Mouse (Mus musculus) neural tube, embryonic 13.5 days (tissue): Measurements from ENCODE around the gene Adtrp. TPM values are rescaled to one million over a fixed set of nuclear protein-coding genes. Genes with fewer than 3 reads are reported as not detected.

Experiments
- ATAC-seq: fragments of 200-750 bp; cut with Nextera tagmentation; 2 replicates; pipeline ENCODE4 v1.8.0; 2017; ENCODE audit warnings: low read depth, mild to moderate bottlenecking, moderate TSS enrichment, moderate library complexity
- H3K27ac ChIP-seq: fragments of 300-500 bp; sonication (generic); replicated peaks from 2 replicates; pipeline ENCODE4 v1.5.1; 2015; ENCODE audit warnings: moderate library complexity, mild to moderate bottlenecking, inconsistent platforms
- H3K27me3 ChIP-seq: fragments of 300-500 bp; sonication (generic); 2 replicates; pipeline ENCODE4 v1.6.1; 2015; ENCODE audit warnings: mild to moderate bottlenecking, inconsistent platforms
- H3K36me3 ChIP-seq: fragments of 300-500 bp; sonication (generic); 2 replicates; pipeline ENCODE4 v1.6.1; 2015; ENCODE audit warnings: mild to moderate bottlenecking, inconsistent platforms
- H3K4me1 ChIP-seq: fragments of 300-500 bp; sonication (generic); replicated peaks from 2 replicates; pipeline ENCODE4 v1.6.1; 2015; ENCODE audit warnings: inconsistent platforms
- H3K4me2 ChIP-seq: fragments of 300-500 bp; sonication (generic); 2 replicates; pipeline ENCODE4 v1.6.1; 2015; ENCODE audit warnings: inconsistent platforms, mild to moderate bottlenecking, moderate library complexity
- H3K4me3 ChIP-seq: fragments of 300-500 bp; sonication (generic); 2 replicates; pipeline ENCODE4 v1.5.1; 2015; ENCODE audit warnings: mild to moderate bottlenecking, inconsistent platforms
- H3K9ac ChIP-seq: fragments of 300-500 bp; sonication (generic); 2 replicates; pipeline ENCODE4 v1.6.1; 2015; ENCODE audit warnings: moderate library complexity, mild to moderate bottlenecking, inconsistent platforms
- H3K9me3 ChIP-seq: fragments of 300-500 bp; sonication (generic); 2 replicates; pipeline ENCODE4 v1.6.1; 2016; ENCODE audit warnings: inconsistent platforms
- WGBS: fragments of 180-500 bp; shearing (Covaris S2); methylation state at CpG from one replicate; pipeline ENCODE4 v1.1.7; 2015; 5-methylcytosine and 5-hydroxymethylcytosine counted together
- polyA plus RNA-seq: library from polyadenylated mRNA; unstranded; fragments of >200 nt; fragmentation: Nextera tagmentation; extraction: Ambion mirVana; gene quantifications from 2 replicates; pipeline ENCODE4 v1.2.1, GENCODE M21; 2015

The Adtrp gene
- polyA plus RNA-seq, 1 experiment from 2014 or later = 1.5 TPM

DNA sequence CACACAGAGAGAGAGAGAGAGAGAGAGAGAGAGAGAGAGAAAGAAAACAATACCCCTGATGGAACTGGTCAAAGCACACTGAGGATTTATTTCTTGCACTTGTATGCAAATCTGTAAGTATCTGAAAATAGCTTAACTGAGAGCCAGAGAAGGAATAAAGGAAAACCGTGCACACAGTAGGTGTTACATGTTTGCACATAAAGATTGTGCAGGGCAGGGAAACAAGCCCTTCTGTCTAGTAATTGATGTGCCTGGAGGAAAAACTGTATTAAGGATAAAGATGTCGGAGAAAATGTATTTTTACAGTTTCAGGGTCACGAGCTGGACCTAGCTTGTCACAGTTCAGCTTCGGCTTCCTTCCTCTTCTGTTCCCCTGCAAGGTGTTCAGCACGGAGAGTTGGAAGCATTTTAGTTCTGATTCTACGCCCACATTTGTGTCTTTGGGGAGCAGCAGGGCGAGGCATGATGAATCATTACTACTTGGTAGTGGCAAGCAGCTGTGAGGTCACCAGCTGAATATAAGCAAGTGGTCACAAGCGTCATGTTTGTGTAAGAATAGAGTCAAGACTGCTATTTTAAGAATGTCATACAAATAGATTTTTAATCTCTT is 43.7 kb downstream of the Adtrp start:
- no peak overlapping the region for H3K27ac ChIP-seq
- H3K4me3 ChIP-seq = no peak overlapping the region
- ATAC-seq = no peak
- H3K9ac ChIP-seq = no peak overlapping the region
- no peaks in the 10 kb centered on the region for H3K9me3 ChIP-seq
- H3K4me2 ChIP-seq = no peak overlapping the region
- 59% methylated on average over 8 of the region's 8 CpGs for WGBS
- no peaks in the 10 kb centered on the region for H3K27me3 ChIP-seq
- no peaks in the 10 kb centered on the region for H3K36me3 ChIP-seq
- H3K4me1 ChIP-seq = peaks cover 20% of the 10 kb centered on the region

DNA sequence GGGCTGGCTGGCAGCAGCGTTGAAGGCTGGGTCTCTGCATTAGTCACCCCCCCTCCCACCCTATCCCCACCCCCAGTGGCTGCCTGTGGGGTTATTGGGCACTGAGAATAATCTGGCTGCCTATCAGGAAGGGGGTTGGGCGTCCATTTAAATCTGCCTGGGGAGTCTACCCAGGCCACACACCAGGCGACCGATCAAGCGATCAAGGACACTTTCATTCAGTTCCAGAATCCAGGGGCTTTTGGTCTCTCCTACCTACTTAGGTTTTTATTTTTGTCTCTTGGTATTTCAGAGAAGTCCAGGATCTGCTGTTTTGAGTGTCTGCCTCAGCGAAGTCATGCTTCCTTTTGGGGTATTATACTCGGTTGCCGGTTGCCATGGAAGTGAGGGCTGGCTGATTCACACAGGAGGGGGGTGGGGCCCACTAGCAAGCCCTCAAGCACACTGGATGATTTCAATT is 46.3 kb downstream of the Adtrp start:
- H3K4me2 ChIP-seq = peak overlapping the region; percentile 40
- peak overlapping the region; percentile 49 for H3K9ac ChIP-seq
- H3K27me3 ChIP-seq = no peaks in the 10 kb centered on the region
- H3K27ac ChIP-seq = peak overlapping the region; percentile 56
- peak; percentile 91 for ATAC-seq
- H3K36me3 ChIP-seq = no peaks in the 10 kb centered on the region
- 5% methylated on average over 8 of the region's 8 CpGs for WGBS
- H3K9me3 ChIP-seq = no peaks in the 10 kb centered on the region
- peaks cover 20% of the 10 kb centered on the region for H3K4me1 ChIP-seq
- H3K4me3 ChIP-seq = no peak overlapping the region

DNA sequence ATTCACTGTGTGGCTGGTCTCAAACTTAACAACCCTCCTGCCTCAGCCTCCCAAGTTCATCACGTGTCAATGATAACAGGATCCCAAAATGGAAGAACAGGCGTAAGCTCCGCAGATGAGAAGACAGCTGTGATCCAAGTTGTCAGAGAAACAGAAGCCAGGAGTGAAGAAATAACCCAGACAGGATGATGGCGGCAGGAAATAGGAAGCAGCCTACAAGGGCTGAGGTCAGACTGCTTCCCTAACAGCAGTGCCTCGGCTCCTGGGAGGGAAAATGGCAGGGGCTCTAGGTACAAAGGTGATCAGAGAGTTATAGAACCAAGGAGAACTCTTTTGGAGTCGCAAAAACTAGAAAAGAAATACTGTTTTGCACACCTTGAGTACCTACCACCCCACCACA is 54.6 kb downstream of the Adtrp start:
- H3K27ac ChIP-seq = no peak overlapping the region
- H3K9me3 ChIP-seq = no peaks in the 10 kb centered on the region
- H3K4me2 ChIP-seq = no peak overlapping the region
- no peak overlapping the region for H3K9ac ChIP-seq
- H3K36me3 ChIP-seq = no peaks in the 10 kb centered on the region
- no peak for ATAC-seq
- no peaks in the 10 kb centered on the region for H3K27me3 ChIP-seq
- H3K4me3 ChIP-seq = no peak overlapping the region
- no peaks in the 10 kb centered on the region for H3K4me1 ChIP-seq
- 89% methylated on average over 6 of the region's 6 CpGs for WGBS

DNA sequence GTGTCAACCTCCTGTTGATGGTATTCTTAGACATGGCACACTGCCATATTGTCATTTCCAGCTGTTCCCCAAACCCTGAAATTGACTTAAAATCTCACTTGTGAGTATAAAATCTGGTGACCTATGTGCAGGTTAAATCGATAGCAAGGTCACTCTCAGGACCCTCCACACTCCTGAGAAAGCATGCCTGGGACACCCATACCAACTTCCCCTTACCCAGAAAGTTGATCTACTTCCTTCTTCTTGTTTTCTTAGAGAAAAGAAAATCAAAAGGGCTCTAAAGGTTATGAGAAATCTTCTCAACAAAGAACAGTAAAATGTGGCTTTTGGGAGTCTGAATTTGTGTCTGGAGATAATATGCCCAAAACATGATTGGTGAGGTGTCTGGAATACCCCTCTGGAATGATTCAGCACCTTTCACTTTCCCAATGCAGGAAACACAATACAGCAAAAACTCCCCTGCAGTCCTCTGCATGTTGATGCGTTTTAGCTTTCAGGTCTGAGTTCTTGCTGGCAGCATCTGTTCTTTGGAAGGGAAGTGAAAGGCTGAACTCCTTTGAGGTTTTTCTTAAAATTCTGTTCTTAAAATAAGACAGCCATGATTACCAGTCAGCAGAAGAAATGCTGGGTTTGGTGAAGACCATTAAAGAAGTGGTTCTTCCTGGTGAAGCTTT is 59.5 kb downstream of the Adtrp start:
- Histone ChIP-seq H3K4me1 (no peaks in the 10 kb centered on the region), H3K27ac (no peak overlapping the region), H3K4me2 (no peak overlapping the region), H3K9me3 (no peaks in the 10 kb centered on the region), H3K4me3 (no peak overlapping the region), H3K27me3 (no peaks in the 10 kb centered on the region), H3K9ac (no peak overlapping the region), H3K36me3 (no peaks in the 10 kb centered on the region)
- 81% methylated on average over 2 of the region's 2 CpGs for WGBS
- no peak for ATAC-seq

DNA sequence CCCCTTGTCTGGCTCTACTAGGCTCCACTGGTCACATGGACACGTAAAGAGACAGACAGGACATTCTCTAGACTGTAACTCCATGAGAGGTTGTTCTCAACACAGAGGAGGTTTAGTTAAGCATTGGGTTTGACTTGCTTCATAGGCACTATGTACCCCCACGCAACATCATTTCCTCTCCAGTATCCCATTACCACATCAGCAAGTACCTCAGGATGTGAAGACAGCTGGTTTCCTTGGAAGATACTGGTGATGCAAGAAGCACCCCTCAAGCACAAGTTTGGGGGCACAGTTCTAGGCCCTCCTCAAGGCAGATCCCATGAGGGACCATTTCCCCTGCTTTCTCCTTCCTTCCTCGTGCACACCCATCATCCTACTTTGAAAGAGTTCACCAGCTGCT is 60.8 kb downstream of the Adtrp start:
- H3K4me2 ChIP-seq = no peak overlapping the region
- no peaks in the 10 kb centered on the region for H3K27me3 ChIP-seq
- WGBS = 87% methylated on average over 3 of the region's 3 CpGs
- H3K9me3 ChIP-seq = no peaks in the 10 kb centered on the region
- ATAC-seq = no peak
- no peak overlapping the region for H3K9ac ChIP-seq
- H3K27ac ChIP-seq = no peak overlapping the region
- no peak overlapping the region for H3K4me3 ChIP-seq
- H3K36me3 ChIP-seq = no peaks in the 10 kb centered on the region
- no peaks in the 10 kb centered on the region for H3K4me1 ChIP-seq

DNA sequence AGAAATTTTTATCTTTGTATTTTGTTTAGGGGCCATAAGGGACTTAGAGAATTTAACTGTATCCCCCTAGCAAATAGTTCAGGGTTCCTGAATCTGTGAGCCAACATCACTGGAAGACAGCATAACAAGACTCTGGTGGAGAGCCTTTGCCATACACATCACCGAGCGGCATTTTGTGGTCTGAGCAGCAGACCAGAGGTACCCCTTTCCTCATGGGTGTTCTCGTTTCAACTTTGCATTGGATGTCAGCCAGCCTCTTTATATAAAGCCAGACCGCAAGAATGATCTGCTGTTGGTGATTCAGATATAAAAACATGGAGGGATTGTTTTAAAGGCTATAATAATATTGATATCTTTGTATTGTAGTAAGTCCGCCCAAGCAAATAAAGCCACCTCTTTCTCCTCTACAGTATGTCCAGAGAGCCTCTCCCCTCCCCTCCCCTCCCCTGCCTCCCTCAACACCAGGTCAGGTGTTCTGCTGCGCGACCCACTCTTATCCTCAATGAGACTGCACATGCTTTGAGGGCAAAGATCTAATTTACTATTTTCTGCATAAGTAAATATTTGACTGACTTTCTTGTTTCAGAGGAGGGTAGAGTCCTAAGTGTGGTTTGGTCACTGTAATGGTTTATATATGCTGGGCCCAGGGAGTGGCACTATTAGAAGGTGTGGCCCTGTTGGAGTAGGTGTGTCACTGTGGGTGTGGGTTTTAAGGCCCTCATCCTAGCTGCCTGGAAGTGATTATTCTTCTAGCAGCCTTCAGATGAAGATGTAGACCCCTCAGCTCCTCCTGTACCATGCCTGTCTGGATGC is 62.4 kb downstream of the Adtrp start:
- Histone ChIP-seq H3K36me3 (no peaks in the 10 kb centered on the region), H3K27me3 (no peaks in the 10 kb centered on the region), H3K9ac (no peak overlapping the region), H3K4me2 (no peak overlapping the region), H3K4me1 (peaks cover 7% of the 10 kb centered on the region), H3K4me3 (no peak overlapping the region), H3K9me3 (no peaks in the 10 kb centered on the region), H3K27ac (peak overlapping the region; percentile 47; the same call in 1 of the 2 replicates)
- ATAC-seq = no peak
- 84% methylated on average over 7 of the region's 7 CpGs for WGBS

DNA sequence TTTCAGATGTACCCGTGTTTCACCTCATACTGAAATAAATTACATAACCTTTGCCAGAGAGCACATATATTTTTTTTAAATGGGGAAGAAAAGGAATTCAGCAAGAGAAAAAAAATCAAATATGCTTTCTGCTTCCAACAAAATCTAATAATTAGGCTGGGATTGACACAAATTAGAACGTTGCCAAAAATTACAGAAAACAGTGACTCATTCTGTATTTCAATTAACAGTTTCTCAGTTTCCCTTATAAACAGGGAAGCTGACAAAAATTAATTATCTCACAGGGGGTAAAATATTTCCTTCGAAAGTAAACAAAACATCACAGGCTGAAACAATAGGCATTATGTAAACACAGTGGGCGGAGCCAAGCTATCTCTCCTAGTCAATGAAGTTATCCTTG is 67.2 kb downstream of the Adtrp start:
- Histone ChIP-seq H3K4me1 (peaks cover 17% of the 10 kb centered on the region), H3K4me3 (no peak overlapping the region), H3K4me2 (no peak overlapping the region), H3K9me3 (no peaks in the 10 kb centered on the region), H3K9ac (no peak overlapping the region), H3K36me3 (no peaks in the 10 kb centered on the region), H3K27me3 (no peaks in the 10 kb centered on the region), H3K27ac (peak overlapping the region; percentile 52)
- no peak for ATAC-seq
- 75% methylated on average over 4 of the region's 4 CpGs for WGBS

DNA sequence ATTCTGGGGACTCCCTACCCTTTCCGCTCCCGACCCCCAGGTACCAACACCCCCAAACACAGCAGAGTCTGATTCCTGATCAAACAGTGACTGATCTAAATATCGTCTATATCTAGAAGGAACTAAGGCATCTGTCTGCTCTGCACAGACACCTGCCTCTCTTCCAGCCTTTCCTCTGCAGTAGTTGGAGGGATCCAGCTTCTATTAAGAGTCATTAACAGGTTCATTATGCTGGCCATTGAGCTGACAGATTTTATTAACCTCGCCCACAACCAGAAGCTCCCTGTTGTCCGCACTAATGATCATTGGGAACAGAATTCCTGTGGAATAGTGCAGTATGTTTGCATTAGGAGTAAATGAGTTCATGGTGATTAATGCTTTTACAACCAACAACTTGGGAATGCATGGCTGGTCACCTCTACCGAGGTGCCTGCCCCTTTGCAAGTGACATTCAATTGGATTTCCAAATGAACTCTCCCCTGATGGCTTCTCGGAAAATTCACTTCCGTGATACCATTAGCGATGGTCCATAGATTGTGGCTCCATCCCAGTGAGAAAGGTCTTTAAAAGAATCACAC is 67.8 kb downstream of the Adtrp start:
- Histone ChIP-seq H3K4me3 (no peak overlapping the region), H3K4me1 (peaks cover 17% of the 10 kb centered on the region), H3K36me3 (no peaks in the 10 kb centered on the region), H3K9ac (no peak overlapping the region), H3K4me2 (no peak overlapping the region), H3K9me3 (no peaks in the 10 kb centered on the region), H3K27me3 (no peaks in the 10 kb centered on the region), H3K27ac (peak overlapping the region; percentile 52)
- WGBS = 44% methylated on average over 9 of the region's 9 CpGs
- peak; percentile 54; the same call in 1 of the 2 replicates for ATAC-seq

DNA sequence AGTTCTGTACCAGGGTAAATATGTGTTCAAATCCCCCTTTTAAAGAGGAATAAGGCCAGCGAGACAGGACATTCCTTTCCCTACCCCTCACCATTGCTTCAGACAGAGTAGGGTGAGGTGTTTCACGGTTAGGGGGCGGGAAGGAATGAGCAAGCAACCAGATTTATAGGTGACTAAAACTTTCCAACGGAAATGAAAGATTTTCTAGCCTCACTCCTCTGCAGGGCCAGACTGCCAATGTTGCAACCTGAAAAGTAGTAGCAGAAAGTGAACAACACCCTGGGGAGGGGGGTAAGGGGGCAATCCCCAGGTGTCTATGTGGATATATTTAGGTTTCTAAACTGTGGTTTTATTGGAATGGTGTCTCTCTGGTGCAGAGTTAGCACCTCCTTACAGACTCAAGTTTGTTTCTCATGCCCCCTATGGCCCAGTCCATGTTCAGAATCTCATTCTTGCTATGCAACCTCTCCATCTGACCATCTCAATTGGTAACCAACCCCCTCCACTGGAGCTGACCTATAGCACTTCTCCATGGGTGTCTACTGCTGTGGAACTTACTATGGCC is 73.6 kb downstream of the Adtrp start:
- ATAC-seq = no peak
- Histone ChIP-seq H3K4me1 (no peaks in the 10 kb centered on the region), H3K27ac (no peak overlapping the region), H3K27me3 (no peaks in the 10 kb centered on the region), H3K36me3 (no peaks in the 10 kb centered on the region), H3K4me2 (no peak overlapping the region), H3K9me3 (no peaks in the 10 kb centered on the region), H3K9ac (no peak overlapping the region), H3K4me3 (no peak overlapping the region)
- 86% methylated on average over 4 of the region's 4 CpGs for WGBS

DNA sequence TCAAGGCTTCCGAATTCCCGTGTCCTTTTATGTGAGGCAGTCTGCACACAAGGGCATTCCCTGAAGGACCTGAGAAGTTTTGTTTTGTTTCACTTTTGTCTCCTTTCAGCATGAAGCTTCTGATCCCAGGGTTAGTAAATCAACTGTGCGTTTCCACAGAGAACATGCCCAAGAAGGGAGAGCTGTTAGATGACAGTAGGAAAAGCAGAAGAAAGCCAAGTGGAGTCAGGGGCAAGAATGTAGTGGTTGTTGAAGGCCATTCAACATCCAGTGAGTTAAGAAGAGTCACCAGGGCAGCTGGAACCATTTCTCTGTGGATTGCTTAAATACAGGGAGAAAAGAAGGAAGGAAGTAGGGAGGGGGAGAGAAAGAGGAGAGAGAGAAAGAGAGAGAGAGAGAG is 76.4 kb downstream of the Adtrp start:
- Histone ChIP-seq H3K9ac (no peak overlapping the region), H3K4me2 (no peak overlapping the region), H3K27me3 (no peaks in the 10 kb centered on the region), H3K4me1 (no peaks in the 10 kb centered on the region), H3K27ac (no peak overlapping the region), H3K36me3 (no peaks in the 10 kb centered on the region), H3K4me3 (no peak overlapping the region), H3K9me3 (no peaks in the 10 kb centered on the region)
- ATAC-seq = no peak
- 25% methylated on average over 3 of the region's 3 CpGs for whole genome bisulfite sequencing

DNA sequence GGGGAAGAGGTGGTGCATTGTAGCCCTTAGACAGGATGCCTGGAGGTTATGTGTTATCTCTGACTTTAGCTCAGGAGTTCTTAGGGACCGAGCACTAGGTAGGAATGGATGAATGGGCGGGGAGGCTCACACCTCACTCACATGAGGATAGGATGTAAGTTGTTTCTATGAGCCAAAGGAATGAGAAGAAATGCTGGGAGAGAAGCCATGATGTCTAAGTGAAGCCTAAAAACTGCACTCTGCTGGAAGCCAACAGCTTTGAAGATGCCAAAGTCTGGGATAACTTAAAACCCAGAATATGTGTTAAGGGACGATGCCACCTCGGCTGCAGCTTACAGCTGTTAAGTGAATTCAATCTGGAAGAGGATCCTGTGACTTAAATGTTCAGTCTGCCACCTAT is 79.5 kb downstream of the Adtrp start:
- Histone ChIP-seq H3K4me1 (no peaks in the 10 kb centered on the region), H3K9ac (no peak overlapping the region), H3K27me3 (no peaks in the 10 kb centered on the region), H3K36me3 (no peaks in the 10 kb centered on the region), H3K4me3 (no peak overlapping the region), H3K27ac (no peak overlapping the region), H3K4me2 (no peak overlapping the region), H3K9me3 (no peaks in the 10 kb centered on the region)
- WGBS = 82% methylated on average over 4 of the region's 4 CpGs
- no peak for ATAC-seq

DNA sequence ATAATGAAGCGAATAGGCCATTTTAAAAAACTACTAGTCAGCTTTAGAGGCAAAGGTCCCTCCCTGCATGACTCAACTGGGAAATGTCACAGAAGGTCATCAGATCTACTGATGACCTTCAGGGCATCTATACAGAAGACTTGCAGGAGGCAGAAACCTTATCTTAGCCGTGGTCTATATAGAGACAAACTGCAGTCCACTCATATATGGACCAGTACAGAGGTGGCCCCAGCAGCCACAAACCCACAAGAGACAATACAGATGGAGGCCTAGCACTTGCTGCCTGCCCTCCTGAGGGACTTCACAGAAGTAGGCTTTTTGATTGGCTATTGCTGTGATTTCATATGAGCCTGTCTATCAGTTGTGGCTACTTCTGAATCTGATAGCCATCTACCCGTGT is 85.5 kb downstream of the Adtrp start:
- WGBS = 81% methylated on average over 3 of the region's 3 CpGs
- H3K9me3 ChIP-seq = no peaks in the 10 kb centered on the region

More for the DNA sequence above, 85.5 kb downstream of the Adtrp start:
- Histone ChIP-seq H3K4me3 (no peak overlapping the region), H3K9ac (no peak overlapping the region), H3K27ac (no peak overlapping the region), H3K36me3 (no peaks in the 10 kb centered on the region), H3K4me2 (no peak overlapping the region), H3K27me3 (no peaks in the 10 kb centered on the region), H3K4me1 (peaks cover 27% of the 10 kb centered on the region)
- no peak for ATAC-seq
